Mouse (Mus musculus) CH12.LX (cell line): ENCODE measurements around the gene Nxn.

Source experiments
- CTCF ChIP-seq, 2 experiments: IDR thresholded peaks in 1 of 2; conservative IDR thresholded peaks in 1 of 2; 2 replicates each; pipeline ENCODE4 v1.5.1; 2011 to 2012; ENCODE audit warnings: low read depth in 2 of 2, low read length in 2 of 2, improper control_type of control experiment in 1 of 2, inconsistent platforms in 1 of 2, mild to moderate bottlenecking in 1 of 2, moderate library complexity in 1 of 2
- EP300 ChIP-seq: IDR thresholded peaks from 2 replicates; pipeline ENCODE4 v1.6.1; 2011; ENCODE audit warnings: low read length, improper control_type of control experiment
- ETS1 ChIP-seq: conservative IDR thresholded peaks from 2 replicates; pipeline ENCODE4 v1.6.1; 2012; ENCODE audit warnings: low read depth, mild to moderate bottlenecking, inconsistent platforms, low read length, improper control_type of control experiment, moderate library complexity
- HCFC1 ChIP-seq: IDR thresholded peaks from 2 replicates; pipeline ENCODE4 v1.6.1; 2012; ENCODE audit warnings: low read depth, mild to moderate bottlenecking, inconsistent platforms, low read length, improper control_type of control experiment
- MAX ChIP-seq: IDR thresholded peaks from 2 replicates; pipeline ENCODE4 v1.6.1; 2011; ENCODE audit warnings: low read length, improper control_type of control experiment
- MAZ ChIP-seq: IDR thresholded peaks from 2 replicates; pipeline ENCODE4 v1.6.1; 2012; ENCODE audit warnings: low read depth, mild to moderate bottlenecking, inconsistent platforms, low read length, improper control_type of control experiment, moderate library complexity
- POLR2A ChIP-seq: IDR thresholded peaks from 2 replicates; pipeline ENCODE4 v1.6.1; 2011; ENCODE audit warnings: low read depth, mild to moderate bottlenecking, improper control_type of control experiment, low read length
- RCOR1 ChIP-seq: conservative IDR thresholded peaks from 2 replicates; pipeline ENCODE4 v1.6.1; 2012; ENCODE audit warnings: low read depth, mild to moderate bottlenecking, inconsistent platforms, low read length, improper control_type of control experiment
- SMC3 ChIP-seq: IDR thresholded peaks from 2 replicates; pipeline ENCODE4 v1.6.1; 2011; ENCODE audit warnings: low read depth, low read length, improper control_type of control experiment
- USF1 ChIP-seq: IDR thresholded peaks from 2 replicates; pipeline ENCODE4 v1.6.1; 2014; ENCODE audit warnings: low read depth, mild to moderate bottlenecking, inconsistent platforms, low read length, improper control_type of control experiment
- ZC3H11A ChIP-seq: IDR thresholded peaks from 2 replicates; pipeline ENCODE4 v1.6.1; 2012; ENCODE audit warnings: low read depth, mild to moderate bottlenecking, inconsistent platforms, low read length, improper control_type of control experiment
- ZKSCAN1 ChIP-seq: IDR thresholded peaks from 2 replicates; pipeline ENCODE4 v1.6.1; 2012; ENCODE audit warnings: low read depth, inconsistent platforms, low read length, improper control_type of control experiment, borderline replicate concordance

- no peak for TF ChIP-seq EP300
- TF ChIP-seq CTCF (conservative IDR thresholded peaks at IDR 0.05 in 1 of 2, IDR thresholded peaks at IDR 0.05 in 1 of 2; ENCODE audit: low read depth in 2 of 2, low read length in 2 of 2): peak; percentile 10 to 79; a peak in 2 of 4 replicates
- no peak for TF ChIP-seq RCOR1
- peak; percentile 85 for TF ChIP-seq SMC3
- no peak for TF ChIP-seq USF1
- no peak for TF ChIP-seq ZC3H11A
- TF ChIP-seq POLR2A: no peak
- TF ChIP-seq HCFC1: no peak
- no peak for TF ChIP-seq ZKSCAN1
- no peak for TF ChIP-seq MAX
- no peak for TF ChIP-seq MAZ
- TF ChIP-seq ETS1: no peak
These were observed 84.2 kb downstream of the Nxn start for GRCm38 (mm10) chr11:76314741-76315140.
